Mouse (Mus musculus) liver, embryonic 15.5 days (tissue): ENCODE measurements around the gene Stom. TPM values are rescaled to one million over a fixed set of nuclear protein-coding genes. Genes with fewer than 3 reads are reported as not detected.

Experiments used
- ATAC-seq: fragments of 200-750 bp; cut with Nextera tagmentation; 2 replicates; pipeline ENCODE4 v1.8.0; 2017; ENCODE audit warnings: moderate number of reproducible peaks, mild to moderate bottlenecking, moderate library complexity; ENCODE audit not compliant: insufficient read depth
- H3K27ac ChIP-seq: fragments of 300-500 bp; sonication (generic); replicated peaks from 2 replicates; pipeline ENCODE4 v1.5.1; 2015; ENCODE audit warnings: mild to moderate bottlenecking, inconsistent platforms
- H3K27me3 ChIP-seq: fragments of 300-500 bp; sonication (generic); 2 replicates; pipeline ENCODE4 v1.6.1; 2015; ENCODE audit warnings: mild to moderate bottlenecking, inconsistent platforms
- H3K36me3 ChIP-seq: fragments of 300-500 bp; sonication (generic); replicated peaks from 2 replicates; pipeline ENCODE4 v1.6.1; 2015; ENCODE audit warnings: moderate library complexity, mild to moderate bottlenecking, inconsistent platforms
- H3K4me1 ChIP-seq: fragments of 300-500 bp; sonication (generic); replicated peaks from 2 replicates; pipeline ENCODE4 v1.6.1; 2015; ENCODE audit warnings: inconsistent platforms
- H3K4me2 ChIP-seq: fragments of 300-500 bp; sonication (generic); 2 replicates; pipeline ENCODE4 v1.6.1; 2015; ENCODE audit warnings: moderate library complexity, mild to moderate bottlenecking, inconsistent platforms
- H3K4me3 ChIP-seq: fragments of 300-500 bp; sonication (generic); replicated peaks from 2 replicates; pipeline ENCODE4 v1.5.1; 2015; ENCODE audit warnings: mild to moderate bottlenecking, inconsistent platforms
- H3K9ac ChIP-seq: fragments of 300-500 bp; sonication (generic); 2 replicates; pipeline ENCODE4 v1.6.1; 2015; ENCODE audit warnings: moderate library complexity, mild to moderate bottlenecking, inconsistent platforms
- H3K9me3 ChIP-seq: fragments of 300-500 bp; sonication (generic); replicated peaks from 2 replicates; pipeline ENCODE4 v1.6.1; 2016; ENCODE audit warnings: inconsistent platforms
- WGBS: fragments of 180-500 bp; shearing (Covaris S2); methylation state at CpG from one replicate; pipeline ENCODE4 v1.1.7; 2015; ENCODE audit warnings: mixed read lengths; ENCODE audit not compliant: insufficient replicate concordance; 5-methylcytosine and 5-hydroxymethylcytosine counted together
- polyA plus RNA-seq: library from polyadenylated mRNA; unstranded; fragments of >200 nt; fragmentation: Nextera tagmentation; extraction: Ambion mirVana; gene quantifications from 2 replicates; pipeline ENCODE4 v1.2.1, GENCODE M21; 2015

Stom gene
- polyA plus RNA-seq, 1 experiment from 2014 or later: 169 TPM

DNA sequence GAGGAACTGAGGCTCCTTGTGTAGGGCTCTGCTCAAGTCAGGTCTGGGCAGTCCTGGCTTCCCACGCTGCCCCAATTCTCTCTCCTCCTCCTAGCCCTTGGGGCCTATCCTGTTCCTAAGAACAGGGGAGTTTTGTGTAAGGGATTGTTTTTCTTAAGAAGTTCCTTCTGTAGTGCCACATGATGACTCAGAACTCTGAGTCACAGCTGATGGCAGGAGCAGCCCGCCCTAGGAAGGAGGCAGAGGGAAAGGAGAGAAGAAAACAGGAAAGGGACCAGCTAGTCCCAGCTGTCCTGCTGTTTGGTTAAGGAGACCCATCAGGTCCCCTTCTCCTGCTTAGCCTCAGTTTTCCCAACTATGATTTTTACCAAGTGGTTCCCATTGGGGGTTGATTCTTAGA lies 65.0 kb downstream of the Stom start:
- H3K9ac ChIP-seq: no peak overlapping the region
- no peak overlapping the region for H3K27ac ChIP-seq
- H3K4me1 ChIP-seq: peaks cover 15% of the 10 kb centered on the region; the same call in 1 of the 2 replicates
- 46% methylated on average over 2 of the region's 2 CpGs for WGBS
- no peaks in the 10 kb centered on the region for H3K27me3 ChIP-seq
- no peaks in the 10 kb centered on the region for H3K36me3 ChIP-seq
- ATAC-seq: no peak
- H3K9me3 ChIP-seq: no peaks in the 10 kb centered on the region
- no peak overlapping the region for H3K4me2 ChIP-seq
- no peak overlapping the region for H3K4me3 ChIP-seq

DNA sequence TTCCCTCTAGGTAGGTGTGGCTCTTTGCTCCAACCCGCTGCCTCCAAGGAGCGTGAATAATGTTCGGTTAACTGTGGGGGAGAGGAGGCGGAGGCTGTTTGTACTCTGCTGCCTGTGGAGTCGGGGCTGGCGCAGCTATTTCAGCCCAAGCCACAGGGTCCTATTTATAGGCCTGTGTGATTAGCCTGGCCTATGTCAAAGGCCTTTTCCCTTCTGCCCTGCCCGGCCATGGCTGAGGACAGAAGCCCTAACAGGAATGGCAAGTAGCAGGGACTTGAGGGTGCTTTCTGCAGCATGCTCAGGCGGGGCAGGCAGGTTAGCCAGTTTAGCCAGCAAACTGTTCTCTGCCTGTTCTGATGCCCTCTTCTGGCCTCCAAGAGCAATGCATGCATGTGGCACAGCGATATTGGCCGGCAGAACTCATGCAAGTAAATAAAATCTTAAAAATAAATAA lies 66.2 kb downstream of the Stom start:
- Histone ChIP-seq H3K27ac (no peak overlapping the region), H3K4me3 (no peak overlapping the region), H3K4me1 (peaks cover 15% of the 10 kb centered on the region; the same call in 1 of the 2 replicates), H3K9me3 (no peaks in the 10 kb centered on the region), H3K4me2 (no peak overlapping the region), H3K9ac (no peak overlapping the region), H3K27me3 (no peaks in the 10 kb centered on the region), H3K36me3 (no peaks in the 10 kb centered on the region)
- 22% methylated on average over 10 of the region's 10 CpGs for WGBS
- ATAC-seq: no peak

DNA sequence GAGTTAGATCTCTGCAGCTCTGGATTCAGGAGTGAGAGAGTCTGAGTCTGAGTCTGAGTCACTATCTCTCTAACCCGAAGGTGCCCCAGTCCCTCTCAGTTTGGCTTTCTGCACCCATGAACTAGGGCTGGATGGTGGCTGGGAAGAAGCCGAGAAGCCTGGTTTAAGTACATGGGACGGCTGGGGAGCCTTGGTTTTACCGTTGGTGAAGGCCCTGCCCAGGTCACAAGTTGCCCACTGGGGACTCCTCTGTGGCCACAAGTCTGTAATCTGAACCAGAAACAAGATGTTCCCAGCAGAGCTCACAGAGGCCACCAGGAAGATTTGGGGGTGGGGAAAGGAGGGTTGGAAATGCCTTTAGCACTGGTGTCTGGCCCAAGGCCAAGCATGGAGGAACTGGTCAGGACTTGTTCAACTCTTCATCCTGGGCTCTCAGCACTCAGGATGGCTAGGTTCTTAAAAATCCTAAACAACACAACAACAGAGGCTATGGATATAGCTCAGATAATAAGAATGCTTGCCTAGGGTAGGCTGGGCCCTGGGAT lies 67.0 kb downstream of the Stom start:
- H3K4me3 ChIP-seq: no peak overlapping the region
- peaks cover 15% of the 10 kb centered on the region; the same call in 1 of the 2 replicates for H3K4me1 ChIP-seq
- H3K27me3 ChIP-seq: no peaks in the 10 kb centered on the region
- H3K9me3 ChIP-seq: no peaks in the 10 kb centered on the region
- WGBS: 62% methylated on average over 4 of the region's 4 CpGs
- ATAC-seq: no peak
- no peaks in the 10 kb centered on the region for H3K36me3 ChIP-seq
- H3K4me2 ChIP-seq: no peak overlapping the region
- H3K27ac ChIP-seq: no peak overlapping the region
- H3K9ac ChIP-seq: no peak overlapping the region

DNA sequence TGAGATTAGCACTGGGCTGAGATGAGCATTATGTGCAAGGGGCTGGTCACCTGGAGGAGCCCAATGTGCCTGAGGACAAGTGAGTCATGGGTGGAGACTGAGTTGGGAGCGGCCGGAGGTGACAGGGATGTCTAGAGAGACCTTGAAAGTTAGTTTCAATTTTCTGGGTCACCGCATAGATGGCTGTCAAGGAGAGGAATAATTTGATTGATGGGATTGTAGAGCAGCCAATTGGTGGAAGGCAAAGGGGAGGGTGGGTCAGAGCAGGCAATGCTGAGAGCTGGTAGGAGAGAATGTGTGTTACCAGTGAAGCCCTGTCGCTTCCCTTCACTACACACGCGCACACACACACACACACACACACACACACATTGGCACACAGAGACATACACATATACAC lies 67.6 kb downstream of the Stom start:
- no peak overlapping the region for H3K27ac ChIP-seq
- H3K9me3 ChIP-seq: no peaks in the 10 kb centered on the region
- no peak overlapping the region for H3K4me2 ChIP-seq
- H3K4me1 ChIP-seq: peaks cover 15% of the 10 kb centered on the region
- WGBS: 72% methylated on average over 6 of the region's 6 CpGs
- H3K9ac ChIP-seq: no peak overlapping the region
- H3K36me3 ChIP-seq: no peaks in the 10 kb centered on the region
- no peaks in the 10 kb centered on the region for H3K27me3 ChIP-seq
- no peak overlapping the region for H3K4me3 ChIP-seq
- ATAC-seq: no peak

DNA sequence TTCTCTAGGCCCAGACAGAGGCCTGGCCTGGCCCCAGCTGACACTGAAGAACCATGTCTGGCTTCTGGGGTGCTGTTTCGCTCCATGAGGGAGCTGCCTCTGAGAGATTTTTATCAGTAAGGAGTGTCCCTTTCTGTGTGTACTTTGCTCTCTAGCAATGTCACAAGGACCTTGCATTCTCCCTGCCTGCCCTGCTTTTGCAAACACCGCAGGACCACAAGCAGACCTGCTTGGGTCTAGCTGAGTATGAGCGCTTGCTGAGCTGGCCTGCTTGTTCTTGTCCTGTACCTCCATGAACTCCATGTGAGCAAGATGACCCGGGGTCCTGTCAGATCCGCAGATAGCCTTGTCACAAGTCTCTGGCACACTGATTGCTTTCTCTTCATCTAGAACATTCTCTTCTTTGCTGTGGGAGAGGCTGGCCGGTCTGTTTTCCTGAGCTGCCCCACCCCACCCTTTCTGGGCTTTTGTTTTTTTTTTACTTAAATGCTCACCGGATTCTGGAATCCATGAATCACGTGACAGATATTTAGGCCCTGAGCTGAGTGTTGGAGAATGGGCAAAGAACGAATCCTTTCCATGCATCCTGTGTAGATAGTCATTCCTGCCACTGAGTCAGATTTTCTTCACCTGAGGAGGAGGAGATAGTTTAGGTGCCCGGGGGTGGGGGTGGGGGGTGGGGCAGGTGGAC lies 68.8 kb downstream of the Stom start:
- H3K4me1 ChIP-seq: peaks cover 15% of the 10 kb centered on the region
- no peak overlapping the region for H3K4me3 ChIP-seq

DNA sequence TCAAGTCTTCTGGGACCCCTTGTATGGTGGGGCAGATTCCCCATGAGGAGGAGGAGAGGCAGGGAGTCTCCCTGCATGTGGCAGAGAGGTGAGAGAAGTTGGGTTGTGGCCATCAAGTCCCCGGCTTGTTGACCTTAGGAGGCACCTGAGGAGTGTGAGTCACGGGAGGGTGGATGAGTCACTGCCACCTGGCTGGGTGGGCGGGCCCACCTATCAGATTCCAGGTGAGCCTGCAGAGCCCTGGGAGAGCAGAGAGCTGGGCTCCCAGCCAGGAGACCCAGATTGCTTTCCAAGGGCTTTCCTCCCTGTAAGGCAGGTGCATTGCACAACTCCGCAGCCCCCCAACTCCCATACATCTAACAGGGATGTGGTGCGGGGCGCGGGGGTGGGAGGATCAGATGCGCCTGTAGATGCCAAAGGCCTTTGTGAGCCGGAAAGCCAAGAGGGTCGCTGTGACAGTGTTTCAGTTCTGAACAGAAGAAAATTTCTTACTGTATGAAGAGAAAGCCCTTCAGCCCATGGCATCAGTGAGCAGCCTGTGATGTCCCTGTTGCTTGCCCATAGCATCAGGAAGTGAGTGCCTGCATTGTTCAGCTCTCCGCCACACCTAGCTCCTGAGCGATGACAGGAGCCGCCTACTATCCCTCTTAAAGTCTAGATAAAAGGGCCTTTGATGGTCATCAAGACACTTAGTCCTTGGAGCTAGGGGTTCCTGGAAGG lies 69.5 kb downstream of the Stom start:
- H3K4me3 ChIP-seq: no peak overlapping the region
- no peak overlapping the region for H3K9ac ChIP-seq
- no peaks in the 10 kb centered on the region for H3K9me3 ChIP-seq
- no peaks in the 10 kb centered on the region for H3K36me3 ChIP-seq
- no peak overlapping the region for H3K27ac ChIP-seq
- WGBS: 70% methylated on average over 13 of the region's 13 CpGs
- ATAC-seq: no peak
- peaks cover 15% of the 10 kb centered on the region for H3K4me1 ChIP-seq
- H3K27me3 ChIP-seq: no peaks in the 10 kb centered on the region
- no peak overlapping the region for H3K4me2 ChIP-seq

More for the DNA sequence above, 68.8 kb downstream of the Stom start:
- Histone ChIP-seq H3K9ac (no peak overlapping the region), H3K27ac (no peak overlapping the region), H3K9me3 (no peaks in the 10 kb centered on the region), H3K27me3 (no peaks in the 10 kb centered on the region), H3K36me3 (no peaks in the 10 kb centered on the region), H3K4me2 (no peak overlapping the region)
- ATAC-seq: no peak
- WGBS: 59% methylated on average over 10 of the region's 10 CpGs

DNA sequence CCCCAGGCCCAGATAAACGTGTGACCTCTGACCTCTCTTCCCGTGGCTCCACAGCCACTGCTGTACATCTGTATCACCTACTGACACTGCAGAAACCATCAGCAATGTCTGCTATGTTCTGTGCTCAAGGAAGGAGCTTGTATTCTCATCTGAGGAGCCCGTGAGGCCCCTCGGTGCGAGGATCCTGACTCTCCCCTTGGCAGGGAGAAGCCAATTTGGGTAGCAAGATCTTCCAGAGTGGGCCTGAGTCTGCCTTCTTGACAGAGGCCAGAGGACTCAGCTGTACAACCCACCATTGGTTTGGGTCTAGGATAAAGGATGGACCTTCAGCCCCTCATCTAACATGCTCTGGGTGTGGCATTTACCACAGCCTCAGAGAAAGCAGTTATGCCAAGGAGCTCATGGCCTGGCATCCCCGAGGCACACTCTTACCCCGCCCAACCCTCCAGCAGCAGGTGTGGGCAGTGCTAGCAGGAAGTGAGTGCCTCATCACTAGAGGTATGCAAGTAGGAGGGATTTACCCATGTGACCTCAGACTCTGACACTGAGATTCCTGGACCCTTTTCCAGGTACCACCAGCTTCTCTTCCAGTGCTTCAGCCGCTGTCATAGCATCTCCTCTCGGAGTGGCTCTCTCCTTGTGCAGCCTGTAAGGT lies 70.4 kb downstream of the Stom start:
- H3K36me3 ChIP-seq: no peaks in the 10 kb centered on the region
- H3K27me3 ChIP-seq: no peaks in the 10 kb centered on the region
- 58% methylated on average over 9 of the region's 9 CpGs for WGBS
- no peak overlapping the region for H3K9ac ChIP-seq
- H3K27ac ChIP-seq: no peak overlapping the region
- H3K4me1 ChIP-seq: peaks cover 15% of the 10 kb centered on the region
- ATAC-seq: no peak
- no peaks in the 10 kb centered on the region for H3K9me3 ChIP-seq
- H3K4me3 ChIP-seq: no peak overlapping the region
- H3K4me2 ChIP-seq: no peak overlapping the region

DNA sequence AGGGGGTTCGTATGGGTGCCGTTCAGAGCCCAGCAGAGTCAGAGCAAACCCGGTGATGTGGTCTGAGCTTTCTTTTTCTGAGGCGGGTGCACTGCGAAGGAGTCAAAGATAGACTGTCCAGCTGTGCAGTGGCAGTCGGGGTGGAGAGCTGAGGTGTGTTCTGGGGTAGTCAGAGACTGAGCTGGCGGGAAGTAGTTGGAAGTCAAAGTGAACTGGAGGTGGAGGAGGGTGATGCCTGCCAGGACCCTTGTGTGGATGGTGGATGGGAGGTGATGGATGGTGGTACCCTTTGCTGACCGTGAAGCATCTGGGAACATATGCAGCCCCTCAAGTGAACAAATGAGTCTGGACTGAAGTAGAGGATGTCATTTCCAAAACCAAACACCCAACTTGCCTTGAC lies 71.0 kb downstream of the Stom start:
- Histone ChIP-seq H3K9ac (no peak overlapping the region), H3K27me3 (no peaks in the 10 kb centered on the region), H3K27ac (no peak overlapping the region), H3K4me2 (no peak overlapping the region), H3K9me3 (no peaks in the 10 kb centered on the region), H3K4me1 (peaks cover 15% of the 10 kb centered on the region), H3K4me3 (no peak overlapping the region), H3K36me3 (no peaks in the 10 kb centered on the region)
- 58% methylated on average over 8 of the region's 8 CpGs for WGBS
- ATAC-seq: no peak

DNA sequence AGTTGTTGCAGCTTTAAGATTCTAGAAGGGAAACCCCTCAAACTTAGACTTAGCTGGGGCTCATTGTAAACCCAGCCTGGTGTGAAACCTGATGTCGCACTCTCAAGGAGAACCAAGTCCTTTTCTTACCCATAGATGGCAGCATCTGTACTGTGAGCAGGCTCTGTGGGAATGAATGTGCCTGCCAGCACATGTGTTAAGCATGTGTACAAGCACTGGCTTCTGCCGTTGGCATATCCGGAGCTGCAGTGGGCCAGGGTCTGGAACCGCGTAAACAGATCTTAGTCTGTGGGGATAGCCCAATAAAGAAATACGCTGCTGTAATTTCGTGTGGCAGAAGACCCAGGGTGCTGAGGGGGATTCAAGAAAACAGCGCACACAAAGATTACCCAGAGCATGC lies 71.5 kb downstream of the Stom start:
- WGBS: 45% methylated on average over 8 of the region's 8 CpGs
- no peak for ATAC-seq
- Histone ChIP-seq H3K4me3 (no peak overlapping the region), H3K4me2 (no peak overlapping the region), H3K27me3 (no peaks in the 10 kb centered on the region), H3K9ac (no peak overlapping the region), H3K27ac (no peak overlapping the region), H3K36me3 (no peaks in the 10 kb centered on the region), H3K9me3 (no peaks in the 10 kb centered on the region), H3K4me1 (peaks cover 15% of the 10 kb centered on the region)

DNA sequence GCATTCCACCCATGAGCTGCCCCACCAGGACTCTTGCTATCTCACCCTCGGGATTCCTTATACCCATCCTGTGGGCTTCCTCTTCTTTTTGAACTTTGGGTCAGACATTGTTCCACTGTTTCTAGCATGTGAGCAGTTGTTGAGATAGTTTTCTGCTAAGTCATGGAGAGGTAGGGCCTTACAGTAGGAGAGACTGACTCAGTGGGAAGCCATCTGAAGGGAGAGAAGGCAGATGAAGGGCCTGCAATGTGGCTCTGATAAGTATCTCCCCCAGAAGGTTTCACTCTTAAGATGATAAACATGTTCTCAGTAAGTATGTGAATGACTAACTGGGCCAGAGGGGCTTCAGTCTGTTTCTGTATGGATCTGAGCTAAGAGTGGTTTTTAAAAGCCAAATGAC lies 72.7 kb downstream of the Stom start:
- H3K27ac ChIP-seq: no peak overlapping the region
- no peak overlapping the region for H3K4me2 ChIP-seq
- H3K27me3 ChIP-seq: no peaks in the 10 kb centered on the region
- ATAC-seq: no peak
- H3K9me3 ChIP-seq: no peaks in the 10 kb centered on the region
- no peak overlapping the region for H3K4me3 ChIP-seq
- WGBS: 15% methylated on average over 1 of the region's 1 CpGs
- H3K36me3 ChIP-seq: no peaks in the 10 kb centered on the region
- H3K4me1 ChIP-seq: peaks cover 16% of the 10 kb centered on the region
- no peak overlapping the region for H3K9ac ChIP-seq
